In the genomic region with DNA sequence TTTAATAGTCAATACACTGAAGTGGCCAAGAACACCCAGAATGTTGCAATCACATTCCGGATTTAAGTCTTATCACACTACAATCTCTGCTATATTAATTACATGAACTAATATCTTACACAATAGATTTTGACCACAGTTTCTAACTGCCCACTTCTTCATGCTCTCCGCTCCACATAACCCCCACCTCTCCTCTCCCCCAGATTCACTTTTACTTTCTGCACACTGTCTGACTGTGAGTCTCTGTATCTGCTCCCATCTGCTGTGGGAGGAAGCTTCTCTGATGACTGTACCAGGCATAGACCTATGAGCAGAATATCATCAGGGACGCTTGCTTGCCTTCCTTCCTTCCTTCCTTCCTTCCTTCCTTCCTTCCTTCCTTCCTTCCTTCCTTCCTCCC, we compare ENCODE assay signal across 20 mouse cellular contexts.
DNase-seq lines count a peak whose midpoint lies in the region; ATAC-seq lines count a peak whose summit lies in the region.
"Had no signal": no experiment of that assay in that cellular context is flagged by ENCODE, and none has a peak within 500 bp of the region (broad histone marks: within the 10 kb centered on the region; RNA-seq: fewer than 3 reads in every experiment).

No protein-coding gene starts in this region.

- no peak for DNase-seq in cerebellum, adult 9-10 months
- no peak for DNase-seq in right cerebral cortex, postnatal 10 days (ENCODE audit: low spot score in 2 of 2)
- no peak for DNase-seq in cerebellum, postnatal 4 days (ENCODE audit: low spot score in 2 of 2)
- DNase-seq: adrenal gland, adult 2 months; adrenal gland, adult 8-10 months; adrenal gland, postnatal 10 days; adrenal gland, postnatal 14 days; adrenal gland, postnatal 25 days; adrenal gland, postnatal 36 days; B cell, adult 2 months; cerebellum, adult 11 months; cerebellum, adult 11-12 months had no signal

- ATAC-seq in common myeloid progenitor, adult 5-6 weeks (replicated peaks; ENCODE audit: low read depth, poor library complexity, severe bottlenecking) = peak; percentile 73
- peak; percentile 98 for ATAC-seq in granulocyte monocyte progenitor cell, adult 5-6 weeks (replicated peaks; ENCODE audit: poor library complexity, severe bottlenecking)
- ATAC-seq in megakaryocyte, adult 5-6 weeks (ENCODE audit: poor library complexity, severe bottlenecking) = peak; percentile 30; the same call in 1 of the 2 replicates
- ATAC-seq in megakaryocyte progenitor cell, adult 5-6 weeks (replicated peaks; ENCODE audit: poor library complexity) = peak; percentile 80
- ATAC-seq in erythroid progenitor cell, adult 5-6 weeks (replicated peaks; ENCODE audit: low FRiP score, poor library complexity, severe bottlenecking) = no peak
- ATAC-seq: activated CD4-positive, CD25-positive, alpha-beta regulatory T cell, adult 4 months; CD4-positive, CD25-positive, alpha-beta regulatory T cell, adult 4 months; Patski had no signal
